Mouse (Mus musculus): ENCODE results near the gene Prc1.

DNA sequence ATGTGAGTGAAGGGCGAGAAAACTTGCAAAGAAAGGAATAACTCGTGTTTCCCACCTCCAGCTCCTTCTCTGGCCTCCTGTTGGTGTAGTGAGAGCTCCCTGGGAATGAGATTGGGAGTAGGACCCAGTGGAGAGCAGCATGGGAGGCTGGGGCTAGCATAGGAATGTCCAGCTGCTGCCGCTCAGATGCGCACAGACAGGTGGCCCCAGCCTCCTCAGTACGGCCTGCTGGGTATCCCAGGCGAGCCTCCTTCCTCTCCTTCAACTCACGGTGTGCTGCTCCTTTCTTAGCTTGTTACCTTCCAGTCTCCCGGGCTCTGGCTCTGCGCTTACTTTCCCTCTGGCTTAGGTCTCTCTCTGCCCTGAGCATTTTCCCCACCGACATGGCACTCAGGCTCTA lies 14.2 kb upstream of the Prc1 start:
- TF ChIP-seq POLR2A (IDR thresholded peaks at IDR 0.05; ENCODE audit: borderline replicate concordance, insufficient read depth, low read length) (no peak), CTCF (IDR thresholded peaks at IDR 0.05; ENCODE audit: borderline replicate concordance, insufficient read depth, low read depth, low read length) (no peak)

All from cerebellum, adult 2 months (tissue).